Mouse (Mus musculus): ENCODE measurements around the gene Ripk1. TPM values are rescaled to one million over a fixed set of nuclear protein-coding genes. Genes with fewer than 3 reads are reported as not detected.
"Not testable (repeated sequence)": the region's sequence is repeated elsewhere in the genome, so short reads cannot be mapped to it uniquely, and the experiment has no call there.

Ripk1 gene
- total RNA-seq, 2 experiments from 2014 or later: 7.5 to 8.4 TPM

GRCm38 (mm10) chr13:34070296-34070695, 68.1 kb downstream of the Ripk1 start:
- intact Hi-C loops (cut with DNase I): no loop called here
- DNase-seq (ENCODE audit: extremely low spot score in 1 of 2, low spot score in 2 of 2): no peak

- intact Hi-C loops (cut with DNase I): no loop called here
- no peak for DNase-seq (ENCODE audit: extremely low spot score in 1 of 2, low spot score in 2 of 2)
These were observed 69.7 kb downstream of the Ripk1 start for GRCm38 (mm10) chr13:34071836-34072235.

- intact Hi-C loops (cut with DNase I): no loop called here
These were observed 70.7 kb downstream of the Ripk1 start for GRCm38 (mm10) chr13:34072847-34073246.

GRCm38 (mm10) chr13:34074441-34074840, 72.3 kb downstream of the Ripk1 start:
- intact Hi-C loops (cut with DNase I); DNase-seq (ENCODE audit: extremely low spot score in 1 of 2, low spot score in 2 of 2): not testable (repeated sequence)

More at GRCm38 (mm10) chr13:34072847-34073246, 70.7 kb downstream of the Ripk1 start:
- no peak for DNase-seq (ENCODE audit: extremely low spot score in 1 of 2, low spot score in 2 of 2)

- intact Hi-C loops (cut with DNase I): loop anchor here (2.0 kb wide), 1 partner anchor 79 kb away; no protein-coding TSS in a partner anchor
- not testable (repeated sequence) for DNase-seq (ENCODE audit: extremely low spot score in 1 of 2, low spot score in 2 of 2)
These were observed 73.7 kb downstream of the Ripk1 start for GRCm38 (mm10) chr13:34075893-34076292.

GRCm38 (mm10) chr13:34076561-34077491, 74.7 kb downstream of the Ripk1 start:
- peak; percentile 61 to 66 for DNase-seq (ENCODE audit: extremely low spot score in 1 of 2, low spot score in 2 of 2)
- intact Hi-C loops (cut with DNase I): loop anchor here (1.0 to 2.0 kb wide), 2 partner anchors 53 to 78 kb away; partner anchors contain the start of gene Tubb2b

GRCm38 (mm10) chr13:34077492-34078271, 75.5 kb downstream of the Ripk1 start, which contains the start of gene Tubb2a:
Gene Tubb2a (minus strand): TSS chr13:34078007.
- peak; percentile 89 to 97 for DNase-seq (ENCODE audit: extremely low spot score in 1 of 2, low spot score in 2 of 2)
- intact Hi-C loops (cut with DNase I): loop anchor here (1.0 to 2.0 kb wide), 2 partner anchors 53 to 77 kb away; partner anchors contain the start of gene Tubb2b

GRCm38 (mm10) chr13:34078500-34079280, 76.5 kb downstream of the Ripk1 start:
- no peak for DNase-seq (ENCODE audit: extremely low spot score in 1 of 2, low spot score in 2 of 2)
- intact Hi-C loops (cut with DNase I): no loop called here

GRCm38 (mm10) chr13:34079801-34080200, 77.6 kb downstream of the Ripk1 start:
- no peak for DNase-seq (ENCODE audit: extremely low spot score in 1 of 2, low spot score in 2 of 2)
- intact Hi-C loops (cut with DNase I): no loop called here

GRCm38 (mm10) chr13:34081926-34082325, 79.8 kb downstream of the Ripk1 start:
- DNase-seq (ENCODE audit: extremely low spot score in 1 of 2, low spot score in 2 of 2): no peak
- intact Hi-C loops (cut with DNase I): no loop called here

- DNase-seq (ENCODE audit: extremely low spot score in 1 of 2, low spot score in 2 of 2): no peak
- intact Hi-C loops (cut with DNase I): no loop called here
These were observed 82.0 kb downstream of the Ripk1 start for GRCm38 (mm10) chr13:34084026-34084750.

Other genes starting within 250 kb of the Ripk1 start
- gene Serpinb6e, start 159.0 kb upstream of the Ripk1 start, total RNA-seq (2021): not detected
- gene Serpinb6c, start 96.7 kb upstream of the Ripk1 start, total RNA-seq (2021): under 1 TPM; 0.34 to 0.60 TPM
- gene Nqo2, start 37.7 kb upstream of the Ripk1 start, total RNA-seq (2021): 1 to 10 TPM; 4.6 TPM
- gene Serpinb6a, start 431 bp downstream of the Ripk1 start, total RNA-seq (2021): 10 to 100 TPM; 37.6 to 41.9 TPM
- gene Bphl, start 35.2 kb downstream of the Ripk1 start, total RNA-seq (2021): 10 to 100 TPM; 28.5 to 32.1 TPM
- 1,000 to 10,000 TPM; 2,795 to 2,863 TPM for gene Tubb2a, start 75.6 kb downstream of the Ripk1 start, total RNA-seq (2021)
- 1,000 to 10,000 TPM; 1,287 to 1,419 TPM for gene Tubb2b, start 128.1 kb downstream of the Ripk1 start, total RNA-seq (2021)
- gene Psmg4, start 160.6 kb downstream of the Ripk1 start, total RNA-seq (2021): 10 to 100 TPM; 29.5 to 30.0 TPM